Mouse (Mus musculus) liver, adult 2 months (tissue): ENCODE measurements around the gene Rbm7.

ENCODE experiments used
- CTCF ChIP-seq: fragments of 200-500 bp; IDR thresholded peaks from 2 replicates; pipeline ENCODE4 v1.5.1; 2011; ENCODE audit warnings: low read depth, low read length, control low read depth
- POLR2A ChIP-seq: fragments of 200-500 bp; IDR thresholded peaks from 2 replicates; pipeline ENCODE4 v1.6.1; 2011; ENCODE audit warnings: low read length, control low read depth; ENCODE audit not compliant: insufficient read depth; ENCODE audit errors: extremely low read depth

GRCm38 (mm10) chr9:48474367-48474766 lies 20.7 kb downstream of the Rbm7 start:
- TF ChIP-seq POLR2A (no peak), CTCF (no peak)
